Mouse (Mus musculus): ENCODE data around the gene Olfr835. TPM values are rescaled to one million over a fixed set of nuclear protein-coding genes. Genes with fewer than 3 reads are reported as not detected.

The Olfr835 gene
- not detected in 2 replicates for polyA plus RNA-seq (2012; rRNA removed)

DNA sequence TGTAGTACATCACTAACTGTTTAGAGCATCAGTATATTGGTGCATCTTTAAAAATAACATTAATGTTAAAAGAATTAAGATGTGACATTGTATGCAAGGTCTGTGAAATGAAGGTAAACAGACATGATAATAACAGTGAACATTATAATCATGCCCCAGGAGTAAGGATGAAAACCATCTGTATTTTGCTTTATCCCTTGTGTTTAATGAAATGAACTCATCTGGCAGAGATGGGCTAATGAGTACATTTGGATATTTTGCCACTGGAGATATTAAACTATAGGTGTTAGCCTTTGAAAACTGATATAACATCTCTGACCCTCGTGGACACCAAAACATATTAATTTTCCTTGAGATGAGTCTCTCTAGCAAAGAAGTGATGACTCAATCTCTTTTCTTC, at the start of gene Olfr835:
Gene Olfr835 (plus strand): TSS at position 301 of the 400 bp plus-strand sequence.
- Histone ChIP-seq H3K4me3 (replicated peaks; ENCODE audit: insufficient read depth, low read depth, low read length) (no peak within 1 kb of the TSS), H3K27me3 (ENCODE audit: control insufficient read depth, insufficient read depth, low read length) (no peaks in the 10 kb centered on the region), H3K27ac (ENCODE audit: insufficient read depth, low read length) (no peak within 1 kb of the TSS), H3K4me1 (ENCODE audit: control insufficient read depth, insufficient read depth, low read length) (no peaks in the 10 kb centered on the region)
- 33% methylated on average over 1 of the region's 1 CpGs for WGBS
- no peak for DNase-seq
- TF ChIP-seq CTCF (IDR thresholded peaks at IDR 0.05; ENCODE audit: borderline replicate concordance, insufficient read depth, low read depth, low read length) (no peak), POLR2A (IDR thresholded peaks at IDR 0.05; ENCODE audit: borderline replicate concordance, insufficient read depth, low read length) (no peak)

DNA sequence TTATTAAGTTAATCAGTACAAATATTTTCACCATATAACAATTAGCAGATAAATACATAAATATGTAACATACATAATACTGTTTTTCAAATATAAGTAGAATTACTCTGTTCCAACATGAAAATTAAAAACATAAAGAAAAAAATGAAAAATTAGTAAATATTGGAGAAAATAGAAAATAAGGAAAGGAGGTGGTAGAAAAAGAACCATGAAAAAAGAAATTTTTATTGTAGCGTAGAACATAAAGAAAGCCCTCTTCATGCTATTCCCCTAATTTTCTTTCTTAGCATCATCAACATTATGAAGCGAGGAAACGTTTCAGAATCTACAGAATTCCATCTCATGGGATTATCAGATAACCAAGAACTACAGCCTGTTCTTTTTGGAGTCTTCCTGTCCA, 44.8 kb upstream of the Olfr835 start, which contains the start of gene Olfr834:
Gene Olfr834 (plus strand): TSS at position 301 of the 400 bp plus-strand sequence.
- TF ChIP-seq POLR2A (IDR thresholded peaks at IDR 0.05; ENCODE audit: borderline replicate concordance, insufficient read depth, low read length) (no peak), CTCF (IDR thresholded peaks at IDR 0.05; ENCODE audit: borderline replicate concordance, insufficient read depth, low read depth, low read length) (no peak)

DNA sequence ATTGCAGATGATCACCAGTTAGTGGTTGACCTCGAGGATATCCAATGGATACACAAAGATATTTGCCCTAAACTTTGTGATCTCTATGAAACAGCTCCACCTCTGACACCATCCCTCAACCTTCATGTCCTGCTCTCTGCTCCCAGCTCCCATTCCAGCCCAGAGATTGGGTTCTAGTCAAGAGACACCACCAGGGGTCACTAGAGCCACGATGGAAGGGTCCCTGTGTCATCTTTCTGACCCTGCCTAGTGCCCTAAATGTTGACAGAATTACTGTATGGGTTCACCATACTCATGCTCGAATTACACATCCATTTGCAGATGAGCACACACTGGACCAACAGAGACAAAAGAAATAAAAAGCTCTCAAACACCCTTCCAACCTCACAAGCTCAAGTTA, 52.5 kb downstream of the Olfr835 start:
- WGBS: 15% methylated on average over 3 of the region's 3 CpGs
- DNase-seq: no peak
- H3K4me1 ChIP-seq (ENCODE audit: control insufficient read depth, insufficient read depth, low read length): no peaks in the 10 kb centered on the region
- H3K27me3 ChIP-seq (ENCODE audit: control insufficient read depth, insufficient read depth, low read length): no peaks in the 10 kb centered on the region
- H3K27ac ChIP-seq (ENCODE audit: insufficient read depth, low read length): no peak overlapping the region
- H3K4me3 ChIP-seq (replicated peaks; ENCODE audit: insufficient read depth, low read depth, low read length): no peak overlapping the region
- TF ChIP-seq CTCF (IDR thresholded peaks at IDR 0.05; ENCODE audit: borderline replicate concordance, insufficient read depth, low read depth, low read length) (no peak), POLR2A (IDR thresholded peaks at IDR 0.05; ENCODE audit: borderline replicate concordance, insufficient read depth, low read length) (no peak)

More for the DNA sequence above, 44.8 kb upstream of the Olfr835 start, which contains the start of gene Olfr834:
- Histone ChIP-seq H3K27ac (ENCODE audit: insufficient read depth, low read length) (no peak within 1 kb of the TSS), H3K27me3 (ENCODE audit: control insufficient read depth, insufficient read depth, low read length) (no peaks in the 10 kb centered on the region), H3K4me1 (ENCODE audit: control insufficient read depth, insufficient read depth, low read length) (no peaks in the 10 kb centered on the region), H3K4me3 (replicated peaks; ENCODE audit: insufficient read depth, low read depth, low read length) (no peak within 1 kb of the TSS)
- no peak for DNase-seq
- 70% methylated on average over 3 of the region's 3 CpGs for WGBS

Other genes with a start within 250 kb of the Olfr835 start
- not detected in 2 replicates for gene Olfr828, start 213.2 kb upstream of the Olfr835 start, polyA plus RNA-seq (2012; rRNA removed)
- not detected in 2 replicates for gene Olfr829, start 177.8 kb upstream of the Olfr835 start, polyA plus RNA-seq (2012; rRNA removed)
- gene Olfr830, start 158.0 kb upstream of the Olfr835 start, polyA plus RNA-seq (2012; rRNA removed): not detected in 2 replicates
- gene Olfr832, start 95.6 kb upstream of the Olfr835 start, polyA plus RNA-seq (2012; rRNA removed): not detected in 2 replicates
- gene Olfr834, start 44.7 kb upstream of the Olfr835 start, polyA plus RNA-seq (2012; rRNA removed): not detected in 2 replicates
- not detected in 2 replicates for gene Olfr836, start 87.6 kb downstream of the Olfr835 start, polyA plus RNA-seq (2012; rRNA removed)
- gene Olfr837, start 103.6 kb downstream of the Olfr835 start, polyA plus RNA-seq (2012; rRNA removed): not detected in 2 replicates
- not detected in 2 replicates for gene Olfr839-ps1, start 144.6 kb downstream of the Olfr835 start, polyA plus RNA-seq (2012; rRNA removed)
- gene Olfr843, start 219.3 kb downstream of the Olfr835 start, polyA plus RNA-seq (2012; rRNA removed): not detected in 2 replicates

Data from cerebellum, adult 2 months (tissue).